Mouse (Mus musculus): ENCODE results near the gene Washc4.

DNA sequence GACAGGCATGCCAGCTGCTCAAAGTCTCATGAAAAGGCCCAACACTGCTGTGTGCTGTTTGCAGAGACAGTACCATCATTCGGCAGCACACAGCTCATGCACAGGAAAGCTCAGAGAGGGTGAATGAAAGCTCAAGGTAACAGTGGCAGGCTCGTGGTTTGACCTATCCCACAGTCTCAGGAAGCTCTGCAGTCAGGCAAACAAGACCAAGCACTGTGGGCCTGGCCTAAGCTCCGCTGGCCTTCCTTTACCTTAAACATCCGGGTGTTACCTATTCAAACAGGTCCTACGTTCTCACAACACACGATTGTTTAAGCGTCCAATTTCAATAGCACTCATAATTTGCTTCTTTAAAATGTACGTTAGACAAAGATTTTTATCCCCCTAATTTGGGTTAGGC, 100.6 kb downstream of the Washc4 start:
- TF ChIP-seq CTCF (IDR thresholded peaks at IDR 0.05; ENCODE audit: borderline replicate concordance, control insufficient read depth, extremely low read depth, insufficient read depth, low read length, poor library complexity) (no peak), POLR2A (IDR thresholded peaks at IDR 0.05; ENCODE audit: control insufficient read depth, extremely low read depth, insufficient read depth, low read length, poor library complexity) (no peak)

Measured in thymus, adult 2 months (tissue).